Mouse (Mus musculus) neural tube, embryonic 14.5 days (tissue): Measurements from ENCODE around the gene Shank1. TPM values are rescaled to one million over a fixed set of nuclear protein-coding genes. Genes with fewer than 3 reads are reported as not detected.

Experiments
- ATAC-seq: fragments of 200-750 bp; cut with Nextera tagmentation; 2 replicates; pipeline ENCODE4 v1.8.0; 2017; ENCODE audit warnings: low read depth, mild to moderate bottlenecking, moderate TSS enrichment, moderate library complexity
- H3K27ac ChIP-seq: fragments of 300-500 bp; sonication (generic); 2 replicates; pipeline ENCODE4 v1.5.1; 2014; ENCODE audit warnings: low read depth, mild to moderate bottlenecking, control low read depth, low read length, moderate library complexity, mixed read lengths
- H3K27me3 ChIP-seq: fragments of 300-500 bp; sonication (generic); 2 replicates; pipeline ENCODE4 v1.6.1; 2014; ENCODE audit warnings: low read length; ENCODE audit not compliant: control insufficient read depth, insufficient read depth
- H3K36me3 ChIP-seq: fragments of 300-500 bp; sonication (generic); 2 replicates; pipeline ENCODE4 v1.6.1; 2014; ENCODE audit warnings: low read length, mixed read lengths; ENCODE audit not compliant: control insufficient read depth, insufficient read depth
- H3K4me1 ChIP-seq: fragments of 300-500 bp; sonication (generic); 2 replicates; pipeline ENCODE4 v1.6.1; 2014; ENCODE audit warnings: low read length; ENCODE audit not compliant: control insufficient read depth, insufficient read depth
- H3K4me2 ChIP-seq: fragments of 300-500 bp; sonication (generic); 2 replicates; pipeline ENCODE4 v1.6.1; 2014; ENCODE audit warnings: mild to moderate bottlenecking, low read depth, low read length, control low read depth
- H3K4me3 ChIP-seq: fragments of 300-500 bp; sonication (generic); 2 replicates; pipeline ENCODE4 v1.5.1; 2014; ENCODE audit warnings: low read depth, low read length, control low read depth, mixed read lengths
- H3K9ac ChIP-seq: fragments of 300-500 bp; sonication (generic); replicated peaks from 2 replicates; pipeline ENCODE4 v1.6.1; 2014; ENCODE audit warnings: low read depth, mild to moderate bottlenecking, control low read depth, low read length, mixed read lengths
- H3K9me3 ChIP-seq: fragments of 300-500 bp; sonication (generic); 2 replicates; pipeline ENCODE4 v1.6.1; 2016; ENCODE audit warnings: low read length; ENCODE audit not compliant: control insufficient read depth
- WGBS: fragments of 180-500 bp; shearing (Covaris S2); extraction: QIAGEN DNeasy Blood & Tissue Kit; methylation state at CpG from one replicate; pipeline ENCODE4 v1.1.7; 2014; 5-methylcytosine and 5-hydroxymethylcytosine counted together
- polyA plus RNA-seq: library from polyadenylated mRNA; unstranded; fragments of >200 nt; fragmentation: Nextera tagmentation; extraction: Ambion mirVana; gene quantifications from 2 replicates; pipeline ENCODE4 v1.2.1, GENCODE M21; 2014

Shank1 gene
- polyA plus RNA-seq, 1 experiment from 2014 or later = 62.7 TPM

- H3K4me2 ChIP-seq = peak overlapping the region; percentile 60
- H3K36me3 ChIP-seq = peaks cover 6% of the 10 kb centered on the region; the same call in 1 of the 2 replicates
- peak overlapping the region; percentile 75 for H3K9ac ChIP-seq
- WGBS = under 1% methylated on average over 33 of the region's 40 CpGs
- peaks cover 12% of the 10 kb centered on the region for H3K4me1 ChIP-seq
- H3K4me3 ChIP-seq = peak overlapping the region; percentile 61
- peak; percentile 12 for ATAC-seq
- no peaks in the 10 kb centered on the region for H3K27me3 ChIP-seq
- no peaks in the 10 kb centered on the region for H3K9me3 ChIP-seq
- H3K27ac ChIP-seq = peak overlapping the region; percentile 69
Measured at GRCm38 (mm10) chr7:44310285-44310877, 328 bp downstream of the Shank1 start.

GRCm38 (mm10) chr7:44310878-44311712 is 1.0 kb downstream of the Shank1 start:
- ATAC-seq = peak; percentile 32
- Histone ChIP-seq H3K4me2 (peak overlapping the region; percentile 60), H3K36me3 (peaks cover 6% of the 10 kb centered on the region; the same call in 1 of the 2 replicates), H3K9ac (peak overlapping the region; percentile 75), H3K4me1 (peaks cover 11% of the 10 kb centered on the region), H3K4me3 (peak overlapping the region; percentile 61), H3K9me3 (no peaks in the 10 kb centered on the region), H3K27me3 (no peaks in the 10 kb centered on the region), H3K27ac (peak overlapping the region; percentile 69)
- WGBS = 1% methylated on average over 35 of the region's 38 CpGs

GRCm38 (mm10) chr7:44311713-44312304 is 1.8 kb downstream of the Shank1 start:
- H3K4me2 ChIP-seq = peak overlapping the region; percentile 60
- H3K27me3 ChIP-seq = no peaks in the 10 kb centered on the region
- H3K4me3 ChIP-seq = peak overlapping the region; percentile 61
- H3K9ac ChIP-seq = peak overlapping the region; percentile 75
- ATAC-seq = peak; percentile 0; the same call in 1 of the 2 replicates
- peaks cover 8% of the 10 kb centered on the region; the same call in 1 of the 2 replicates for H3K36me3 ChIP-seq
- H3K27ac ChIP-seq = no peak overlapping the region
- H3K4me1 ChIP-seq = peaks cover 11% of the 10 kb centered on the region
- H3K9me3 ChIP-seq = no peaks in the 10 kb centered on the region
- WGBS = 9% methylated on average over 6 of the region's 6 CpGs

- ATAC-seq = no peak
- peaks cover 11% of the 10 kb centered on the region for H3K4me1 ChIP-seq
- H3K27me3 ChIP-seq = no peaks in the 10 kb centered on the region
- H3K36me3 ChIP-seq = peaks cover 9% of the 10 kb centered on the region; the same call in 1 of the 2 replicates
- no peak overlapping the region for H3K4me2 ChIP-seq
- H3K27ac ChIP-seq = no peak overlapping the region
- no peak overlapping the region for H3K4me3 ChIP-seq
- H3K9ac ChIP-seq = no peak overlapping the region
- WGBS = 58% methylated on average over 16 of the region's 16 CpGs
- H3K9me3 ChIP-seq = no peaks in the 10 kb centered on the region
Measured at GRCm38 (mm10) chr7:44312484-44312883, 2.4 kb downstream of the Shank1 start.

GRCm38 (mm10) chr7:44317913-44318312 is 7.9 kb downstream of the Shank1 start:
- H3K9ac ChIP-seq = no peak overlapping the region
- H3K9me3 ChIP-seq = no peaks in the 10 kb centered on the region
- H3K27ac ChIP-seq = no peak overlapping the region
- ATAC-seq = no peak
- H3K36me3 ChIP-seq = peaks cover 25% of the 10 kb centered on the region
- 29% methylated on average over 4 of the region's 4 CpGs for WGBS
- no peaks in the 10 kb centered on the region for H3K27me3 ChIP-seq
- no peaks in the 10 kb centered on the region for H3K4me1 ChIP-seq
- no peak overlapping the region for H3K4me3 ChIP-seq
- no peak overlapping the region for H3K4me2 ChIP-seq

GRCm38 (mm10) chr7:44320886-44321285 is 10.8 kb downstream of the Shank1 start:
- Histone ChIP-seq H3K4me3 (no peak overlapping the region), H3K27ac (no peak overlapping the region), H3K4me1 (no peaks in the 10 kb centered on the region), H3K36me3 (peaks cover 23% of the 10 kb centered on the region), H3K9me3 (no peaks in the 10 kb centered on the region), H3K9ac (no peak overlapping the region), H3K4me2 (no peak overlapping the region), H3K27me3 (no peaks in the 10 kb centered on the region)
- 52% methylated on average over 8 of the region's 8 CpGs for whole genome bisulfite sequencing
- no peak for ATAC-seq

GRCm38 (mm10) chr7:44322290-44322689 is 12.2 kb downstream of the Shank1 start:
- no peak overlapping the region for H3K4me2 ChIP-seq
- 94% methylated on average over 1 of the region's 1 CpGs for WGBS
- no peaks in the 10 kb centered on the region for H3K9me3 ChIP-seq
- no peaks in the 10 kb centered on the region for H3K27me3 ChIP-seq
- no peaks in the 10 kb centered on the region for H3K4me1 ChIP-seq
- peaks cover 20% of the 10 kb centered on the region for H3K36me3 ChIP-seq
- no peak for ATAC-seq
- H3K4me3 ChIP-seq = no peak overlapping the region
- no peak overlapping the region for H3K27ac ChIP-seq
- H3K9ac ChIP-seq = no peak overlapping the region

GRCm38 (mm10) chr7:44326614-44327013 is 16.6 kb downstream of the Shank1 start:
- no peak overlapping the region for H3K4me2 ChIP-seq
- H3K9ac ChIP-seq = no peak overlapping the region
- no peak overlapping the region for H3K4me3 ChIP-seq
- no peaks in the 10 kb centered on the region for H3K9me3 ChIP-seq
- 49% methylated on average over 6 of the region's 6 CpGs for WGBS
- H3K36me3 ChIP-seq = peaks cover 15% of the 10 kb centered on the region
- no peak for ATAC-seq
- H3K27ac ChIP-seq = no peak overlapping the region
- H3K4me1 ChIP-seq = no peaks in the 10 kb centered on the region
- no peaks in the 10 kb centered on the region for H3K27me3 ChIP-seq

GRCm38 (mm10) chr7:44332336-44332735 is 22.3 kb downstream of the Shank1 start:
- H3K4me1 ChIP-seq = peaks cover 1% of the 10 kb centered on the region; the same call in 1 of the 2 replicates
- WGBS = 62% methylated on average over 3 of the region's 3 CpGs
- ATAC-seq = no peak

More at GRCm38 (mm10) chr7:44332336-44332735, 22.3 kb downstream of the Shank1 start:
- Histone ChIP-seq H3K36me3 (peaks cover 7% of the 10 kb centered on the region; the same call in 1 of the 2 replicates), H3K9me3 (no peaks in the 10 kb centered on the region), H3K4me2 (no peak overlapping the region), H3K27ac (no peak overlapping the region), H3K9ac (no peak overlapping the region), H3K27me3 (peaks cover 12% of the 10 kb centered on the region), H3K4me3 (no peak overlapping the region)
